Mouse (Mus musculus) embryonic facial prominence, embryonic 13.5 days (tissue): ENCODE results near the gene Galnt17. TPM values are rescaled to one million over a fixed set of nuclear protein-coding genes. Genes with fewer than 3 reads are reported as not detected.
A peak's percentile ranks its signal among the peaks of the same experiment; 100 is the strongest.

Experiments used
- ATAC-seq: fragments of 200-750 bp; cut with Nextera tagmentation; 2 replicates; pipeline ENCODE4 v1.8.0; 2017; ENCODE audit warnings: low read depth; ENCODE audit not compliant: insufficient number of reproducible peaks, insufficient read depth, low FRiP score, low TSS enrichment
- H3K27ac ChIP-seq: fragments of 300-500 bp; sonication (generic); 2 replicates; pipeline ENCODE4 v1.5.1; 2015; ENCODE audit warnings: moderate library complexity, mild to moderate bottlenecking, inconsistent platforms
- H3K27me3 ChIP-seq: fragments of 300-500 bp; sonication (generic); 2 replicates; pipeline ENCODE4 v1.6.1; 2015; ENCODE audit warnings: mild to moderate bottlenecking, inconsistent platforms
- H3K36me3 ChIP-seq: fragments of 300-500 bp; sonication (generic); 2 replicates; pipeline ENCODE4 v1.6.1; 2015; ENCODE audit warnings: mild to moderate bottlenecking, inconsistent platforms
- H3K4me1 ChIP-seq: fragments of 300-500 bp; sonication (generic); 2 replicates; pipeline ENCODE4 v1.6.1; 2015; ENCODE audit warnings: inconsistent platforms
- H3K4me2 ChIP-seq: fragments of 300-500 bp; sonication (generic); 2 replicates; pipeline ENCODE4 v1.6.1; 2015; ENCODE audit warnings: moderate library complexity, mild to moderate bottlenecking, inconsistent platforms
- H3K4me3 ChIP-seq: fragments of 300-500 bp; sonication (generic); 2 replicates; pipeline ENCODE4 v1.5.1; 2015; ENCODE audit warnings: mild to moderate bottlenecking, inconsistent platforms
- H3K9ac ChIP-seq: fragments of 300-500 bp; sonication (generic); 2 replicates; pipeline ENCODE4 v1.6.1; 2015; ENCODE audit warnings: mild to moderate bottlenecking, inconsistent platforms
- H3K9me3 ChIP-seq: fragments of 300-500 bp; sonication (generic); 2 replicates; pipeline ENCODE4 v1.6.1; 2016; ENCODE audit warnings: inconsistent platforms
- WGBS: fragments of 180-500 bp; shearing (Covaris S2); methylation state at CpG from one replicate; pipeline ENCODE4 v1.1.7; 2015; ENCODE audit warnings: mixed read lengths; 5-methylcytosine and 5-hydroxymethylcytosine counted together
- polyA plus RNA-seq: library from polyadenylated mRNA; unstranded; fragments of >200 nt; fragmentation: Nextera tagmentation; extraction: Ambion mirVana; gene quantifications from 2 replicates; pipeline ENCODE4 v1.2.1, GENCODE M21; 2015

The Galnt17 gene
- polyA plus RNA-seq: 3.6 and 4.0 TPM in 2 replicates

- Histone ChIP-seq H3K4me1 (peaks cover 17% of the 10 kb centered on the region), H3K36me3 (no peaks in the 10 kb centered on the region), H3K4me3 (peak within 1 kb of the TSS; percentile 70), H3K27ac (peak within 1 kb of the TSS; percentile 68), H3K9ac (peak within 1 kb of the TSS; percentile 74), H3K9me3 (no peaks in the 10 kb centered on the region), H3K27me3 (peaks cover 43% of the 10 kb centered on the region), H3K4me2 (peak within 1 kb of the TSS; percentile 98)
- ATAC-seq: no peak
- 47% methylated on average over 3 of the region's 3 CpGs for WGBS
Measured at GRCm38 (mm10) chr5:131308397-131308796, at the start of gene Galnt17. Gene Galnt17 (minus strand): TSS chr5:131308497.

GRCm38 (mm10) chr5:131334536-131334935, 26.2 kb upstream of the Galnt17 start:
- H3K4me3 ChIP-seq: no peak overlapping the region
- 79% methylated on average over 8 of the region's 8 CpGs for WGBS
- no peak overlapping the region for H3K4me2 ChIP-seq
- no peaks in the 10 kb centered on the region for H3K36me3 ChIP-seq
- no peaks in the 10 kb centered on the region for H3K9me3 ChIP-seq
- H3K27me3 ChIP-seq: no peaks in the 10 kb centered on the region
- H3K4me1 ChIP-seq: no peaks in the 10 kb centered on the region
- no peak for ATAC-seq
- H3K27ac ChIP-seq: no peak overlapping the region
- no peak overlapping the region for H3K9ac ChIP-seq

GRCm38 (mm10) chr5:131321286-131321685, 13.0 kb upstream of the Galnt17 start:
- Histone ChIP-seq H3K27ac (no peak overlapping the region), H3K4me3 (no peak overlapping the region), H3K36me3 (no peaks in the 10 kb centered on the region), H3K9ac (no peak overlapping the region), H3K9me3 (0 out of 2 replicates have a peak, but pooled peaks cover 3% of the 10 kb centered on the region), H3K4me1 (no peaks in the 10 kb centered on the region), H3K27me3 (0 out of 2 replicates have a peak, but pooled peaks cover 3% of the 10 kb centered on the region), H3K4me2 (no peak overlapping the region)
- no peak for ATAC-seq
- WGBS: 63% methylated on average over 3 of the region's 3 CpGs

GRCm38 (mm10) chr5:131319605-131320004, 11.3 kb upstream of the Galnt17 start:
- Histone ChIP-seq H3K9ac (no peak overlapping the region), H3K4me2 (no peak overlapping the region), H3K4me1 (no peaks in the 10 kb centered on the region), H3K36me3 (no peaks in the 10 kb centered on the region), H3K27ac (no peak overlapping the region), H3K4me3 (no peak overlapping the region), H3K27me3 (0 out of 2 replicates have a peak, but pooled peaks cover 3% of the 10 kb centered on the region), H3K9me3 (0 out of 2 replicates have a peak, but pooled peaks cover 3% of the 10 kb centered on the region)
- WGBS: 46% methylated on average over 3 of the region's 3 CpGs
- no peak for ATAC-seq

- no peak overlapping the region for H3K27ac ChIP-seq
- 61% methylated on average over 2 of the region's 2 CpGs for WGBS
- no peaks in the 10 kb centered on the region for H3K36me3 ChIP-seq
- H3K4me1 ChIP-seq: no peaks in the 10 kb centered on the region
- H3K9ac ChIP-seq: no peak overlapping the region
- no peak for ATAC-seq
- no peak overlapping the region for H3K4me3 ChIP-seq
- H3K4me2 ChIP-seq: no peak overlapping the region
- H3K27me3 ChIP-seq: 0 out of 2 replicates have a peak, but pooled peaks cover 3% of the 10 kb centered on the region
- 0 out of 2 replicates have a peak, but pooled peaks cover 3% of the 10 kb centered on the region for H3K9me3 ChIP-seq
Measured at GRCm38 (mm10) chr5:131319141-131319540, 10.8 kb upstream of the Galnt17 start.

- no peak overlapping the region for H3K9ac ChIP-seq
- no peak overlapping the region for H3K27ac ChIP-seq
- ATAC-seq: no peak
- no peak overlapping the region for H3K4me2 ChIP-seq
- no peaks in the 10 kb centered on the region for H3K36me3 ChIP-seq
- 0 out of 2 replicates have a peak, but pooled peaks cover 3% of the 10 kb centered on the region for H3K9me3 ChIP-seq
- no peak overlapping the region for H3K4me3 ChIP-seq
- 72% methylated on average over 4 of the region's 4 CpGs for WGBS
- H3K4me1 ChIP-seq: no peaks in the 10 kb centered on the region
- H3K27me3 ChIP-seq: 0 out of 2 replicates have a peak, but pooled peaks cover 3% of the 10 kb centered on the region
Measured at GRCm38 (mm10) chr5:131315016-131315415, 6.7 kb upstream of the Galnt17 start.

- H3K4me3 ChIP-seq: peak overlapping the region; percentile 70
- peak; percentile 66 for ATAC-seq
- H3K9ac ChIP-seq: peak overlapping the region; percentile 74
- peak overlapping the region; percentile 98 for H3K4me2 ChIP-seq
- WGBS: under 1% methylated on average over 36 of the region's 36 CpGs
- peaks cover 43% of the 10 kb centered on the region for H3K27me3 ChIP-seq
- peak overlapping the region; percentile 68 for H3K27ac ChIP-seq
- H3K36me3 ChIP-seq: no peaks in the 10 kb centered on the region
- no peaks in the 10 kb centered on the region for H3K9me3 ChIP-seq
- peaks cover 17% of the 10 kb centered on the region for H3K4me1 ChIP-seq
Measured at GRCm38 (mm10) chr5:131307656-131308151, 593 bp downstream of the Galnt17 start.

GRCm38 (mm10) chr5:131306908-131307655, 1.2 kb downstream of the Galnt17 start:
- H3K27ac ChIP-seq: peak overlapping the region; percentile 68
- H3K4me2 ChIP-seq: peak overlapping the region; percentile 98
- H3K9me3 ChIP-seq: no peaks in the 10 kb centered on the region
- H3K27me3 ChIP-seq: peaks cover 43% of the 10 kb centered on the region
- no peak for ATAC-seq
- no peaks in the 10 kb centered on the region for H3K36me3 ChIP-seq
- peaks cover 17% of the 10 kb centered on the region for H3K4me1 ChIP-seq
- peak overlapping the region; percentile 70 for H3K4me3 ChIP-seq
- H3K9ac ChIP-seq: peak overlapping the region; percentile 74
- 0% methylated on average over 64 of the region's 64 CpGs for WGBS

- H3K27ac ChIP-seq: no peak overlapping the region
- ATAC-seq: no peak
- H3K4me1 ChIP-seq: peaks cover 17% of the 10 kb centered on the region
- peak overlapping the region; percentile 98 for H3K4me2 ChIP-seq
- peak overlapping the region; percentile 74 for H3K9ac ChIP-seq
- H3K4me3 ChIP-seq: peak overlapping the region; percentile 70
- no peaks in the 10 kb centered on the region for H3K9me3 ChIP-seq
- under 1% methylated on average over 39 of the region's 39 CpGs for WGBS
- peaks cover 43% of the 10 kb centered on the region for H3K27me3 ChIP-seq
- H3K36me3 ChIP-seq: no peaks in the 10 kb centered on the region
Measured at GRCm38 (mm10) chr5:131306321-131306907, 1.9 kb downstream of the Galnt17 start.

- Histone ChIP-seq H3K27me3 (peaks cover 43% of the 10 kb centered on the region), H3K4me3 (peak overlapping the region; percentile 70; the same call in 1 of the 2 replicates), H3K9me3 (no peaks in the 10 kb centered on the region), H3K4me1 (peaks cover 17% of the 10 kb centered on the region), H3K36me3 (no peaks in the 10 kb centered on the region), H3K9ac (no peak overlapping the region), H3K27ac (no peak overlapping the region), H3K4me2 (peak overlapping the region; percentile 98)
- no peak for ATAC-seq
- 52% methylated on average over 5 of the region's 5 CpGs for WGBS
Measured at GRCm38 (mm10) chr5:131305223-131305622, 3.1 kb downstream of the Galnt17 start.

GRCm38 (mm10) chr5:131301526-131301925, 6.8 kb downstream of the Galnt17 start:
- Histone ChIP-seq H3K9me3 (no peaks in the 10 kb centered on the region), H3K27ac (no peak overlapping the region), H3K27me3 (peaks cover 28% of the 10 kb centered on the region), H3K9ac (no peak overlapping the region), H3K4me1 (peaks cover 10% of the 10 kb centered on the region), H3K4me2 (no peak overlapping the region), H3K36me3 (no peaks in the 10 kb centered on the region), H3K4me3 (no peak overlapping the region)
- WGBS: 83% methylated on average over 3 of the region's 3 CpGs
- ATAC-seq: no peak
